Mouse (Mus musculus): ENCODE measurements around the gene Trim11. TPM values are rescaled to one million over a fixed set of nuclear protein-coding genes. Genes with fewer than 3 reads are reported as not detected.

Trim11 gene
- 18.6 and 20.8 TPM in 2 replicates for polyA plus RNA-seq (2014; fragmentation: Nextera tagmentation; extraction: Ambion mirVana)

GRCm38 (mm10) chr11:58978027-58978705 is at the start of gene Trim11:
Trim11 (plus strand) TSS chr11:58978093.
- H3K4me1 ChIP-seq (ENCODE audit: control insufficient read depth, insufficient read depth, low read length): peaks cover 22% of the 10 kb centered on the region

DNA sequence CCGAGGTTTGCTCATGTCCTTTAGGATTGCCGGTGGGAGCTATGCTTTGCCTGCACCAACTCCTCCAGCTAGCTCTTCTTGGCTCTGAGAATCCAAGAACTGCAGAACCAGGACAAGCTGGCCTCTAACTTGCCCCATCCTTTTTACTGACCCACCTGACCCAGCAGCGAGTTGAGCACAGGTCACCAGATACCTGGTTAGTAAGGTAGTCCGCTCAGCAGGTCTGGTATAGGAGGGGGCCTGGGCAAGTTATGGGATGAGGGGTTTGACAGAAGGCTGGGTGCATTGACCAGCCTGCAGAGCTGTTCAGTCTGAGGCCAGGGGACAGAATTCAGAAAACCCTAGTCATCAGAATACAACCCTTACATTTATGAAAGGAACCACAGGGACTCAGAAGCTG is 48.8 kb upstream of the Trim11 start:
- no peak overlapping the region for H3K4me3 ChIP-seq (replicated peaks; ENCODE audit: low read depth, low read length)
- H3K4me2 ChIP-seq (ENCODE audit: low read length): no peak overlapping the region
- no peaks in the 10 kb centered on the region for H3K27me3 ChIP-seq (ENCODE audit: control insufficient read depth, insufficient read depth, low read length)
- no peak overlapping the region for H3K27ac ChIP-seq (replicated peaks; ENCODE audit: low read depth, low read length)
- no peak overlapping the region for H3K9ac ChIP-seq (replicated peaks; ENCODE audit: low read length)
- no peaks in the 10 kb centered on the region for H3K9me3 ChIP-seq (ENCODE audit: control insufficient read depth, low read length)
- ATAC-seq (ENCODE audit: low FRiP score, low TSS enrichment): no peak
- no peak for DNase-seq
- H3K4me1 ChIP-seq (ENCODE audit: control insufficient read depth, insufficient read depth, low read length): 0 out of 2 replicates have a peak, but pooled peaks cover 5% of the 10 kb centered on the region
- 83% methylated on average over 4 of the region's 4 CpGs for WGBS
- peaks cover 36% of the 10 kb centered on the region for H3K36me3 ChIP-seq (ENCODE audit: control insufficient read depth, insufficient read depth, low read length)

More at GRCm38 (mm10) chr11:58978027-58978705, at the start of gene Trim11:
- peak within 1 kb of the TSS; percentile 92 for H3K4me3 ChIP-seq (replicated peaks; ENCODE audit: low read depth, low read length)
- no peaks in the 10 kb centered on the region for H3K9me3 ChIP-seq (ENCODE audit: control insufficient read depth, low read length)
- WGBS: under 1% methylated on average over 64 of the region's 64 CpGs
- H3K9ac ChIP-seq (replicated peaks; ENCODE audit: low read length): peak within 1 kb of the TSS; percentile 88
- no peaks in the 10 kb centered on the region for H3K27me3 ChIP-seq (ENCODE audit: control insufficient read depth, insufficient read depth, low read length)
- H3K4me2 ChIP-seq (ENCODE audit: low read length): peak within 1 kb of the TSS; percentile 99
- peak; percentile 68; the same call in 1 of the 2 replicates for ATAC-seq (ENCODE audit: low FRiP score, low TSS enrichment)
- H3K27ac ChIP-seq (replicated peaks; ENCODE audit: low read depth, low read length): peak within 1 kb of the TSS; percentile 62
- H3K36me3 ChIP-seq (ENCODE audit: control insufficient read depth, insufficient read depth, low read length): peaks cover 14% of the 10 kb centered on the region
- peak; percentile 88 for DNase-seq

DNA sequence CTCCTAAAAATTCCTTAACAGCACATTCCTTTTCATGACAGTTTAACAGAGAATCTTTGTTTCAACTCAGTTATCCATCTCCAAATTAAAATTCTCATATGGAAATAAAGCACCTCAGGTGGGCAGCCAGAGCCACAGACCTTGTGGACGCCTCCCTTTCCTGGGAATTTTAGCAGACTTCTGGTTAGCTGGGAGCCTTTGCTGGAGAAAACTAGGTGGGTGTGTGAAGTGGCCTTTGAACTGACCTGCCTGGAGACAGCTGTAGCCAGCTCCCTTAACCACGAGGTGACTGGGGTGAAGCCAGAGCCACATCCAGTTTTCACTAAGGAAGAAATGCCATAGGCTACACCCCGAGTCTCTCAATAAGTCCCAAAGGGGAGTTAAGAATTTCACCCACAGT is 48.3 kb upstream of the Trim11 start:
- Histone ChIP-seq H3K4me3 (replicated peaks; ENCODE audit: low read depth, low read length) (no peak overlapping the region), H3K9ac (replicated peaks; ENCODE audit: low read length) (no peak overlapping the region), H3K4me1 (ENCODE audit: control insufficient read depth, insufficient read depth, low read length) (0 out of 2 replicates have a peak, but pooled peaks cover 5% of the 10 kb centered on the region), H3K4me2 (ENCODE audit: low read length) (no peak overlapping the region), H3K27me3 (ENCODE audit: control insufficient read depth, insufficient read depth, low read length) (no peaks in the 10 kb centered on the region), H3K27ac (replicated peaks; ENCODE audit: low read depth, low read length) (no peak overlapping the region), H3K36me3 (ENCODE audit: control insufficient read depth, insufficient read depth, low read length) (peaks cover 41% of the 10 kb centered on the region), H3K9me3 (ENCODE audit: control insufficient read depth, low read length) (no peaks in the 10 kb centered on the region)
- DNase-seq (no peak), ATAC-seq (ENCODE audit: low FRiP score, low TSS enrichment) (no peak)
- WGBS: 63% methylated on average over 3 of the region's 3 CpGs

GRCm38 (mm10) chr11:58930254-58930653 is 47.6 kb upstream of the Trim11 start:
- DNase-seq: no peak
- no peaks in the 10 kb centered on the region for H3K9me3 ChIP-seq (ENCODE audit: control insufficient read depth, low read length)
- H3K4me2 ChIP-seq (ENCODE audit: low read length): no peak overlapping the region
- ATAC-seq (ENCODE audit: low FRiP score, low TSS enrichment): no peak
- 0 out of 2 replicates have a peak, but pooled peaks cover 5% of the 10 kb centered on the region for H3K4me1 ChIP-seq (ENCODE audit: control insufficient read depth, insufficient read depth, low read length)
- no peak overlapping the region for H3K4me3 ChIP-seq (replicated peaks; ENCODE audit: low read depth, low read length)
- WGBS: 88% methylated on average over 3 of the region's 3 CpGs
- H3K27ac ChIP-seq (replicated peaks; ENCODE audit: low read depth, low read length): no peak overlapping the region
- peaks cover 48% of the 10 kb centered on the region for H3K36me3 ChIP-seq (ENCODE audit: control insufficient read depth, insufficient read depth, low read length)
- no peaks in the 10 kb centered on the region for H3K27me3 ChIP-seq (ENCODE audit: control insufficient read depth, insufficient read depth, low read length)
- no peak overlapping the region for H3K9ac ChIP-seq (replicated peaks; ENCODE audit: low read length)

- Histone ChIP-seq H3K27ac (replicated peaks; ENCODE audit: low read depth, low read length) (no peak overlapping the region), H3K4me2 (ENCODE audit: low read length) (no peak overlapping the region), H3K27me3 (ENCODE audit: control insufficient read depth, insufficient read depth, low read length) (no peaks in the 10 kb centered on the region), H3K4me1 (ENCODE audit: control insufficient read depth, insufficient read depth, low read length) (0 out of 2 replicates have a peak, but pooled peaks cover 7% of the 10 kb centered on the region), H3K9ac (replicated peaks; ENCODE audit: low read length) (no peak overlapping the region), H3K36me3 (ENCODE audit: control insufficient read depth, insufficient read depth, low read length) (peaks cover 60% of the 10 kb centered on the region), H3K4me3 (replicated peaks; ENCODE audit: low read depth, low read length) (no peak overlapping the region), H3K9me3 (ENCODE audit: control insufficient read depth, low read length) (no peaks in the 10 kb centered on the region)
- DNase-seq (no peak), ATAC-seq (ENCODE audit: low FRiP score, low TSS enrichment) (no peak)
- WGBS: 85% methylated on average over 4 of the region's 4 CpGs
These were observed 46.3 kb upstream of the Trim11 start for GRCm38 (mm10) chr11:58931576-58931975.

DNA sequence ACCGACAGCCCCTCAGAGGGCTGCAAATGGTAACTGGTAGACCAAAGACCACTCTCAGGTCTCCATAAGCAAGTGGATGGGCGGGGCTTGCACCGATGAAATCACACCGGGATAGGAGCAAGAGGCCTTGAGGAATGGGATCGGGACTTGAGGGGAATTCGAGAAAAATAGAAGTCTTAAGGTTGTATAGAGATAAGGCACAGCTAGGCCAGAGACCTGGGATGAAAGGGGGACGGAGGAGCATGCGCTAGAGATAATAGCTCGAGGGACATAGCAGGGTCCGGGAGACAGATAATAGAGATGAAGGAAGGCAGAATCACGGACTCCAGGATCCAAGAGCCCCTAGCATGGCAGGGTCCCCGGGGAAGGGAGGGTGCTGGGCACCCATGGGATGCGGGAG is 40.0 kb upstream of the Trim11 start:
- Histone ChIP-seq H3K9me3 (ENCODE audit: control insufficient read depth, low read length) (no peaks in the 10 kb centered on the region), H3K36me3 (ENCODE audit: control insufficient read depth, insufficient read depth, low read length) (peaks cover 38% of the 10 kb centered on the region), H3K4me1 (ENCODE audit: control insufficient read depth, insufficient read depth, low read length) (peaks cover 20% of the 10 kb centered on the region), H3K4me3 (replicated peaks; ENCODE audit: low read depth, low read length) (peak overlapping the region; percentile 83), H3K27me3 (ENCODE audit: control insufficient read depth, insufficient read depth, low read length) (no peaks in the 10 kb centered on the region), H3K9ac (replicated peaks; ENCODE audit: low read length) (peak overlapping the region; percentile 97), H3K27ac (replicated peaks; ENCODE audit: low read depth, low read length) (peak overlapping the region; percentile 94), H3K4me2 (ENCODE audit: low read length) (peak overlapping the region; percentile 75)
- no peak for ATAC-seq (ENCODE audit: low FRiP score, low TSS enrichment)
- under 1% methylated on average over 13 of the region's 13 CpGs for WGBS
- DNase-seq: peak; percentile 57

GRCm38 (mm10) chr11:58938322-58939087 is 39.4 kb upstream of the Trim11 start, which contains the start of gene Rnf187:
Rnf187 (minus strand) TSS chr11:58938916.
- ATAC-seq (ENCODE audit: low FRiP score, low TSS enrichment): peak; percentile 96
- peak within 1 kb of the TSS; percentile 75 for H3K4me2 ChIP-seq (ENCODE audit: low read length)
- peak within 1 kb of the TSS; percentile 83 for H3K4me3 ChIP-seq (replicated peaks; ENCODE audit: low read depth, low read length)
- H3K27me3 ChIP-seq (ENCODE audit: control insufficient read depth, insufficient read depth, low read length): no peaks in the 10 kb centered on the region
- DNase-seq: peak; percentile 97
- no peaks in the 10 kb centered on the region for H3K9me3 ChIP-seq (ENCODE audit: control insufficient read depth, low read length)
- H3K36me3 ChIP-seq (ENCODE audit: control insufficient read depth, insufficient read depth, low read length): peaks cover 33% of the 10 kb centered on the region
- WGBS: under 1% methylated on average over 95 of the region's 95 CpGs
- H3K4me1 ChIP-seq (ENCODE audit: control insufficient read depth, insufficient read depth, low read length): peaks cover 20% of the 10 kb centered on the region
- peak within 1 kb of the TSS; percentile 94 for H3K27ac ChIP-seq (replicated peaks; ENCODE audit: low read depth, low read length)
- peak within 1 kb of the TSS; percentile 97 for H3K9ac ChIP-seq (replicated peaks; ENCODE audit: low read length)

DNA sequence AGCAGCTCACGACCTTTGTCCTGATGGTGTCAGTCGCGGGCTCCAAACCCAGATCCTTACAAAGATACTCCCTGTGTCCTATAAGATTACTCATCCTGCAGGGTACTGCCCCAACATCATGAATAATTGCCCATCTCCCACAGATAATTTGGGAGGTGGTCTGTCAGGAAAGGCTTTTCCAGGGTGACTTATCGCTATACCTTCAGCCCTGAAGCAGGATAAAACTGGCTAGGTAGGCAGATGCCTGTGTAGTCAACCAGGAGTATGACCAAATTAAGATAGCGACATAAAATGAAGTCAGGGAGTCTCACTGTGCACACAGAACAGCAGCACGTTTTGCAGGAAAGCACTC is 38.8 kb upstream of the Trim11 start:
- Histone ChIP-seq H3K4me1 (ENCODE audit: control insufficient read depth, insufficient read depth, low read length) (peaks cover 20% of the 10 kb centered on the region), H3K9ac (replicated peaks; ENCODE audit: low read length) (peak overlapping the region; percentile 97), H3K36me3 (ENCODE audit: control insufficient read depth, insufficient read depth, low read length) (peaks cover 27% of the 10 kb centered on the region), H3K4me3 (replicated peaks; ENCODE audit: low read depth, low read length) (peak overlapping the region; percentile 83), H3K27ac (replicated peaks; ENCODE audit: low read depth, low read length) (peak overlapping the region; percentile 94), H3K4me2 (ENCODE audit: low read length) (peak overlapping the region; percentile 75), H3K27me3 (ENCODE audit: control insufficient read depth, insufficient read depth, low read length) (no peaks in the 10 kb centered on the region), H3K9me3 (ENCODE audit: control insufficient read depth, low read length) (no peaks in the 10 kb centered on the region)
- no peak; the same call in 1 of the 2 replicates for ATAC-seq (ENCODE audit: low FRiP score, low TSS enrichment)
- WGBS: 12% methylated on average over 6 of the region's 6 CpGs
- no peak for DNase-seq
